Mouse (Mus musculus) MEL (cell line): ENCODE data around the gene Gm11437.

Experiments
- CHD2 ChIP-seq: IDR thresholded peaks from 2 replicates; pipeline ENCODE4 v1.6.1; 2011; ENCODE audit warnings: low read length, improper control_type of control experiment
- CTCF ChIP-seq, 3 experiments: IDR thresholded peaks in 2 of 3; conservative IDR thresholded peaks in 1 of 3; 2 replicates each; pipeline ENCODE4 v1.5.1; 2011 to 2012; ENCODE audit warnings: low read length in 3 of 3, low read depth in 2 of 3, mild to moderate bottlenecking in 2 of 3, improper control_type of control experiment in 1 of 3, inconsistent platforms in 1 of 3, mixed read lengths in 1 of 3, moderate library complexity in 1 of 3; ENCODE audit not compliant: control insufficient read depth in 1 of 3, insufficient read depth in 1 of 3, poor library complexity in 1 of 3, severe bottlenecking in 1 of 3
- GATA1 ChIP-seq: IDR thresholded peaks from 2 replicates; pipeline ENCODE4 v1.6.1; 2011; ENCODE audit warnings: low read depth, low read length, improper control_type of control experiment
- MAZ ChIP-seq: IDR thresholded peaks from 2 replicates; pipeline ENCODE4 v1.6.1; 2012; ENCODE audit warnings: low read depth, mild to moderate bottlenecking, inconsistent platforms, low read length, improper control_type of control experiment
- MXI1 ChIP-seq: IDR thresholded peaks from 2 replicates; pipeline ENCODE4 v1.6.1; 2011; ENCODE audit warnings: mild to moderate bottlenecking, low read depth, low read length, improper control_type of control experiment
- NELFE ChIP-seq: IDR thresholded peaks from 2 replicates; pipeline ENCODE4 v1.6.1; 2011; ENCODE audit warnings: low read depth, low read length, improper control_type of control experiment
- POLR2A ChIP-seq, 2 experiments: IDR thresholded peaks; 2 replicates each; pipeline ENCODE4 v1.6.1; 2011 to 2012; ENCODE audit warnings: low read length in 2 of 2, mild to moderate bottlenecking in 2 of 2, control low read depth in 1 of 2, improper control_type of control experiment in 1 of 2, low read depth in 1 of 2, moderate library complexity in 1 of 2; ENCODE audit not compliant: control insufficient read depth in 1 of 2, insufficient read depth in 1 of 2, poor library complexity in 1 of 2
- POLR2AphosphoS2 ChIP-seq: IDR thresholded peaks from 2 replicates; pipeline ENCODE4 v1.6.1; 2011; ENCODE audit warnings: low read length, improper control_type of control experiment
- POLR2AphosphoS5 ChIP-seq: IDR thresholded peaks from 2 replicates; pipeline ENCODE4 v1.6.1; 2012; ENCODE audit warnings: low read depth, borderline replicate concordance, mild to moderate bottlenecking, inconsistent platforms, low read length, moderate library complexity, mixed read lengths
- RAD21 ChIP-seq: IDR thresholded peaks from 2 replicates; pipeline ENCODE4 v1.6.1; 2011; ENCODE audit warnings: mild to moderate bottlenecking, low read depth, low read length, improper control_type of control experiment
- USF2 ChIP-seq, 2 experiments: IDR thresholded peaks; 2 replicates each; pipeline ENCODE4 v1.6.1; 2011 to 2012; ENCODE audit warnings: improper control_type of control experiment in 2 of 2, low read length in 2 of 2, borderline replicate concordance in 1 of 2, inconsistent platforms in 1 of 2, low read depth in 1 of 2, mild to moderate bottlenecking in 1 of 2; ENCODE audit not compliant: insufficient read depth in 1 of 2

DNA sequence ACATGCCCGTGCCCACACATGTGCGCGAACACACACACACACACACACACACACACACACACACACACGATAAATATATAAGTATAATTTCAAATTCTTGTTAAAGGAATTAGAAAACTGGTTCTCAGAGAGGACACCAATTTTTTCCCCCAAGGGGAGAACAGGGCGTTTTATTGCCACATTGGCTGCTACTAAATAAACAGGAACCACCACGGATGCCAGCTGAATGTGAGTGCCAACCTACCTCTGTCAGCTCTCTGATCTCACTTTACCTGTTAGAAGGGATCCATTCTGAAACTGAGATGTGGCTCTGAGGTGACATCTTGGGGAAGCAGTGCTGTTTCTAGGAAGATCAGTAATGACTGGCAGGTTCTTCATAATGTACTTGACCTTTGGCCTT, 3.2 kb downstream of the Gm11437 start:
- TF ChIP-seq CHD2 (no peak), POLR2A (IDR thresholded peaks at IDR 0.05; ENCODE audit: control insufficient read depth in 1 of 2, insufficient read depth in 1 of 2, low read depth in 1 of 2, low read length in 2 of 2, poor library complexity in 1 of 2) (no peak), MAZ (no peak), POLR2AphosphoS2 (no peak), CTCF (IDR thresholded peaks at IDR 0.05 in 2 of 3, conservative IDR thresholded peaks at IDR 0.05 in 1 of 3; ENCODE audit: control insufficient read depth in 1 of 3, insufficient read depth in 1 of 3, low read depth in 2 of 3, low read length in 3 of 3, poor library complexity in 1 of 3, severe bottlenecking in 1 of 3) (no peak), USF2 (IDR thresholded peaks at IDR 0.05; ENCODE audit: borderline replicate concordance in 1 of 2, insufficient read depth in 1 of 2, low read depth in 1 of 2, low read length in 2 of 2) (no peak), NELFE (no peak), POLR2AphosphoS5 (no peak), MXI1 (no peak), GATA1 (no peak), RAD21 (no peak)
